Mouse (Mus musculus) G1E (cell line): ENCODE measurements around the gene Plpp3. TPM values are rescaled to one million over a fixed set of nuclear protein-coding genes. Genes with fewer than 3 reads are reported as not detected.

ENCODE experiments used
- ATAC-seq: 2 replicates; pipeline ENCODE4 v1.8.0; 2016; ENCODE audit warnings: mild to moderate bottlenecking; ENCODE audit not compliant: insufficient number of reproducible peaks, poor library complexity, low FRiP score, severe bottlenecking; ENCODE audit errors: extremely low read depth
- DNase-seq: peaks from one replicate; pipeline ENCODE4 v3.0.0; 2012; ENCODE audit warnings: low spot score
- H3K27me3 ChIP-seq: 2 replicates; pipeline ENCODE4 v1.6.1; 2012; ENCODE audit warnings: mild to moderate bottlenecking, low read length, inconsistent platforms; ENCODE audit not compliant: insufficient read depth
- H3K36me3 ChIP-seq: replicated peaks from 2 replicates; pipeline ENCODE3; 2012; ENCODE audit warnings: mild to moderate bottlenecking, inconsistent platforms
- H3K4me1 ChIP-seq: 2 replicates; pipeline ENCODE4 v1.6.1; 2012; ENCODE audit warnings: low read depth, low read length, inconsistent platforms, mixed read lengths; ENCODE audit not compliant: insufficient read depth
- H3K4me3 ChIP-seq: 2 replicates; pipeline ENCODE4 v1.5.1; 2012; ENCODE audit warnings: low read depth, mild to moderate bottlenecking, inconsistent platforms, low read length, moderate library complexity, mixed read lengths
- H3K9me3 ChIP-seq: replicated peaks from 2 replicates; pipeline ENCODE4 v1.6.1; 2012; ENCODE audit warnings: inconsistent platforms
- CTCF ChIP-seq: IDR thresholded peaks from 2 replicates; pipeline ENCODE4 v1.5.1; 2012; ENCODE audit warnings: low read depth, low read length, inconsistent platforms, mixed read lengths
- GATA1 ChIP-seq: IDR thresholded peaks from 2 replicates; pipeline ENCODE4 v1.6.1; 2012; ENCODE audit warnings: borderline replicate concordance, low read length, inconsistent platforms, mixed read lengths
- GATA2 ChIP-seq: IDR thresholded peaks from 2 replicates; pipeline ENCODE4 v1.6.1; 2012; ENCODE audit warnings: low read depth, low read length, inconsistent platforms, borderline replicate concordance
- POLR2AphosphoS5 ChIP-seq: IDR thresholded peaks from 2 replicates; pipeline ENCODE4 v1.6.1; 2012; ENCODE audit warnings: low read depth, low read length, inconsistent platforms; ENCODE audit not compliant: insufficient replicate concordance
- TAL1 ChIP-seq: conservative IDR thresholded peaks from 2 replicates; pipeline ENCODE4 v1.6.1; 2012; ENCODE audit warnings: low read depth, low read length, inconsistent platforms, mixed read lengths
- polyA plus RNA-seq: library from polyadenylated mRNA; stranded (reverse); fragments of >175 nt; gene quantifications from 2 replicates; pipeline ENCODE4 v1.2.3, GENCODE M21; 2012
- total RNA-seq, 2 experiments: library from RNA; stranded (forward) in 1 of 2; stranded (reverse) in 1 of 2; fragments of 200-1000 nt in 1 of 2; fragments of >200 nt in 1 of 2; fragmentation: Nextera tagmentation in 1 of 2; gene quantifications; 2 replicates each; pipeline ENCODE4 v1.2.3; 2014 to 2017

Plpp3 gene
- total and polyA plus RNA-seq, 3 experiments: not detected

GRCm38 (mm10) chr4:105221256-105221840, 64.2 kb downstream of the Plpp3 start:
- H3K9me3 ChIP-seq: peaks cover 83% of the 10 kb centered on the region
- H3K4me3 ChIP-seq: no peak overlapping the region
- no peaks in the 10 kb centered on the region for H3K27me3 ChIP-seq
- no peak for DNase-seq
- H3K36me3 ChIP-seq: no peaks in the 10 kb centered on the region
- no peak for TF ChIP-seq TAL1
- no peak for TF ChIP-seq CTCF
- TF ChIP-seq POLR2AphosphoS5: no peak
- TF ChIP-seq GATA2: no peak
- no peak for TF ChIP-seq GATA1
- ATAC-seq: no peak
- H3K4me1 ChIP-seq: no peaks in the 10 kb centered on the region

- no peak for ATAC-seq
- DNase-seq: no peak
- H3K4me3 ChIP-seq: no peak overlapping the region
- no peaks in the 10 kb centered on the region for H3K4me1 ChIP-seq
- no peaks in the 10 kb centered on the region for H3K36me3 ChIP-seq
- no peak for TF ChIP-seq CTCF
- TF ChIP-seq TAL1: no peak
- no peak for TF ChIP-seq POLR2AphosphoS5
- no peak for TF ChIP-seq GATA2
- no peak for TF ChIP-seq GATA1
- peaks cover 81% of the 10 kb centered on the region for H3K9me3 ChIP-seq
- H3K27me3 ChIP-seq: no peaks in the 10 kb centered on the region
Measured at GRCm38 (mm10) chr4:105223101-105223924, 66.2 kb downstream of the Plpp3 start.

- H3K4me3 ChIP-seq: no peak overlapping the region
- peaks cover 83% of the 10 kb centered on the region for H3K9me3 ChIP-seq
- no peaks in the 10 kb centered on the region for H3K36me3 ChIP-seq
- TF ChIP-seq CTCF (no peak), GATA1 (no peak), GATA2 (no peak), POLR2AphosphoS5 (no peak), TAL1 (no peak)
- H3K27me3 ChIP-seq: no peaks in the 10 kb centered on the region
- ATAC-seq (no peak), DNase-seq (no peak)
- H3K4me1 ChIP-seq: no peaks in the 10 kb centered on the region
Measured at GRCm38 (mm10) chr4:105223925-105224300, 66.8 kb downstream of the Plpp3 start.

GRCm38 (mm10) chr4:105225512-105225911, 68.4 kb downstream of the Plpp3 start:
- Histone ChIP-seq H3K9me3 (peaks cover 82% of the 10 kb centered on the region), H3K4me1 (no peaks in the 10 kb centered on the region), H3K36me3 (no peaks in the 10 kb centered on the region), H3K4me3 (no peak overlapping the region), H3K27me3 (no peaks in the 10 kb centered on the region)
- TF ChIP-seq TAL1 (no peak), GATA1 (no peak), POLR2AphosphoS5 (no peak), CTCF (no peak), GATA2 (no peak)
- DNase-seq (no peak), ATAC-seq (no peak)

GRCm38 (mm10) chr4:105226351-105226750, 69.2 kb downstream of the Plpp3 start:
- ATAC-seq: no peak

GRCm38 (mm10) chr4:105230127-105230526, 73.0 kb downstream of the Plpp3 start:
- H3K36me3 ChIP-seq: no peaks in the 10 kb centered on the region
- H3K9me3 ChIP-seq: peaks cover 59% of the 10 kb centered on the region
- no peak for ATAC-seq
- H3K4me1 ChIP-seq: no peaks in the 10 kb centered on the region
- no peak for DNase-seq
- TF ChIP-seq GATA1: no peak
- no peak for TF ChIP-seq TAL1
- no peak for TF ChIP-seq POLR2AphosphoS5
- no peak for TF ChIP-seq GATA2
- no peak for TF ChIP-seq CTCF
- no peaks in the 10 kb centered on the region for H3K27me3 ChIP-seq
- no peak overlapping the region for H3K4me3 ChIP-seq

More at GRCm38 (mm10) chr4:105226351-105226750, 69.2 kb downstream of the Plpp3 start:
- no peak for TF ChIP-seq GATA2
- TF ChIP-seq CTCF: no peak
- no peak for TF ChIP-seq TAL1
- TF ChIP-seq POLR2AphosphoS5: no peak
- no peak for TF ChIP-seq GATA1
- no peak for DNase-seq
- Histone ChIP-seq H3K9me3 (peaks cover 78% of the 10 kb centered on the region), H3K4me1 (no peaks in the 10 kb centered on the region), H3K4me3 (no peak overlapping the region), H3K36me3 (no peaks in the 10 kb centered on the region), H3K27me3 (no peaks in the 10 kb centered on the region)
